Mouse (Mus musculus) hindbrain, postnatal 0 days (tissue): ENCODE results near the gene Tagln. TPM values are rescaled to one million over a fixed set of nuclear protein-coding genes. Genes with fewer than 3 reads are reported as not detected.
A peak's percentile ranks its signal among the peaks of the same experiment; 100 is the strongest.

Source experiments
- ATAC-seq: fragments of 200-750 bp; cut with Nextera tagmentation; 2 replicates; pipeline ENCODE4 v1.8.0; 2017; ENCODE audit warnings: mild to moderate bottlenecking, moderate TSS enrichment, moderate library complexity
- DNase-seq: peaks from one replicate; pipeline ENCODE4 v3.0.0-alpha.2; 2015; ENCODE audit warnings: low spot score
- H3K27ac ChIP-seq: fragments of 300-500 bp; sonication (generic); 2 replicates; pipeline ENCODE4 v1.5.1; 2014; ENCODE audit warnings: mild to moderate bottlenecking
- H3K27me3 ChIP-seq: fragments of 300-500 bp; sonication (generic); 2 replicates; pipeline ENCODE4 v1.6.1; 2014; ENCODE audit warnings: low read length, mixed read lengths; ENCODE audit not compliant: insufficient read depth
- H3K36me3 ChIP-seq: fragments of 300-500 bp; sonication (generic); 2 replicates; pipeline ENCODE4 v1.6.1; 2014; ENCODE audit warnings: low read length, mixed read lengths; ENCODE audit not compliant: insufficient read depth
- H3K4me1 ChIP-seq: fragments of 300-500 bp; sonication (generic); 2 replicates; pipeline ENCODE4 v1.6.1; 2014; ENCODE audit warnings: antibody characterized with exemption, low read length, mixed read lengths; ENCODE audit not compliant: insufficient read depth
- H3K4me2 ChIP-seq: fragments of 300-500 bp; sonication (generic); 2 replicates; pipeline ENCODE4 v1.6.1; 2014; ENCODE audit warnings: low read depth, mild to moderate bottlenecking, low read length, moderate library complexity, mixed read lengths
- H3K4me3 ChIP-seq: fragments of 300-500 bp; sonication (generic); 2 replicates; pipeline ENCODE4 v1.5.1; 2014; ENCODE audit warnings: low read length
- H3K9ac ChIP-seq: fragments of 300-500 bp; sonication (generic); replicated peaks from 2 replicates; pipeline ENCODE4 v1.6.1; 2014; ENCODE audit warnings: mild to moderate bottlenecking, low read length, moderate library complexity, mixed read lengths
- H3K9me3 ChIP-seq: fragments of 300-500 bp; sonication (generic); 2 replicates; pipeline ENCODE4 v1.6.1; 2016; ENCODE audit warnings: low read length, mixed read lengths
- CTCF ChIP-seq: IDR thresholded peaks from 2 replicates; pipeline ENCODE4 v1.5.1; 2016; ENCODE audit warnings: antibody characterized with exemption, control low read depth, low read depth
- WGBS: fragments of 180-500 bp; shearing (Covaris S2); extraction: QIAGEN DNeasy Blood & Tissue Kit; methylation state at CpG from one replicate; pipeline ENCODE4 v1.1.7; 2014; 5-methylcytosine and 5-hydroxymethylcytosine counted together
- polyA plus RNA-seq: library from polyadenylated mRNA; unstranded; fragments of >200 nt; fragmentation: Nextera tagmentation; extraction: Ambion mirVana; gene quantifications from 2 replicates; pipeline ENCODE4 v1.2.1, GENCODE M21; 2015
- total RNA-seq: library from RNA; depleted of rRNA; stranded (reverse); fragments of >200 nt; gene quantifications from 2 replicates; pipeline ENCODE4 v1.2.3, GENCODE M21; 2014

Tagln gene
- total and polyA plus RNA-seq, 2 experiments from 2014 or later, result 4.0 to 4.4 TPM

DNA sequence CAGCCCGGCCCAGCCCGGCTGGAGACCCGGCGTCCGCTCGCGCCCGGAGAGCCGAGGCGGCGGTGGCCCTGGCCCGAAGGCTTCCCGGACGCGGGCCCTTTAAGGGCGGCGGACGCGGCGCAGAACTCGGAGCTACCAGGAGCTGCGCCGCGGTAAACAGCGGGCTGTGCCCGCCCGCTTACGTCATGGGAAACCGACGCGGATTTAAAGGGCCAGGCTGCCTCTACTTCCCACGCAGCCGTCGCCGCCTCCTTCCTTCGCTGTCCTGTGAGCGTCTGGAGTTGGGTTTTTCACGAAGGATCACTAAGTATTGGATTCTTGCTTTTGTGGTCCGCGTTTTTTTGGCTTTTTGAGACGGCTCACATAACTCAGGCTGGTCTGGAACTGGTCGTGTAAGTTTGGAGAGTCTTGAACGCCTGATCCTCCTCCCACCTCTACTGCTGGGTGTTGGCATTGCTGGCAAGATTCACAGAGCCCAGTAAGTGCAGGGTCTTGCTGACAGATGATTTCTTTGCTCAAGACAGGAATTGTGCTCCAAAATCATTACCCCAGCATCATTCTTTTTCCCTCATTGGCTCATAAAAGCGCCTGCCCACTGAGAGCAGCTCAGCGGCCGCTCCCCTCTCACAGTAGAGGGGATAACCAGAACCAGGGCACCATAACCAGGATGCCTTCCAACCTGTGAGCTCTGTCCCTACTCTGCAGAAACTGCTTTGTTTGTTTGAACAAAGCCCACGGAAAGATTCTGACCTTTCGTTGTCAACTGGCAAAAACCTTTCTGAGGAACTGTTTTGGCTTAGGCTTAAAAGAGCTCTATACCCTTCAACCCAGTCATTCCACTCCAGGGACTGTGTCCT, 19.5 kb upstream of the Tagln start, which contains the start of gene Sidt2:
Gene Sidt2, minus strand, starts transcription at position 152 of the 857 bp plus-strand sequence.
- Histone ChIP-seq H3K4me1 (peaks cover 8% of the 10 kb centered on the region; the same call in 1 of the 2 replicates), H3K36me3 (peaks cover 9% of the 10 kb centered on the region; the same call in 1 of the 2 replicates), H3K4me3 (peak within 1 kb of the TSS; percentile 91), H3K4me2 (peak within 1 kb of the TSS; percentile 89), H3K9ac (peak within 1 kb of the TSS; percentile 95), H3K27me3 (no peaks in the 10 kb centered on the region), H3K9me3 (no peaks in the 10 kb centered on the region), H3K27ac (peak within 1 kb of the TSS; percentile 95)
- WGBS, result under 1% methylated on average over 47 of the region's 48 CpGs
- ATAC-seq (peak; percentile 96), DNase-seq (peak; percentile 96)
- TF ChIP-seq CTCF, result peak; percentile 23; the same call in 1 of the 2 replicates

DNA sequence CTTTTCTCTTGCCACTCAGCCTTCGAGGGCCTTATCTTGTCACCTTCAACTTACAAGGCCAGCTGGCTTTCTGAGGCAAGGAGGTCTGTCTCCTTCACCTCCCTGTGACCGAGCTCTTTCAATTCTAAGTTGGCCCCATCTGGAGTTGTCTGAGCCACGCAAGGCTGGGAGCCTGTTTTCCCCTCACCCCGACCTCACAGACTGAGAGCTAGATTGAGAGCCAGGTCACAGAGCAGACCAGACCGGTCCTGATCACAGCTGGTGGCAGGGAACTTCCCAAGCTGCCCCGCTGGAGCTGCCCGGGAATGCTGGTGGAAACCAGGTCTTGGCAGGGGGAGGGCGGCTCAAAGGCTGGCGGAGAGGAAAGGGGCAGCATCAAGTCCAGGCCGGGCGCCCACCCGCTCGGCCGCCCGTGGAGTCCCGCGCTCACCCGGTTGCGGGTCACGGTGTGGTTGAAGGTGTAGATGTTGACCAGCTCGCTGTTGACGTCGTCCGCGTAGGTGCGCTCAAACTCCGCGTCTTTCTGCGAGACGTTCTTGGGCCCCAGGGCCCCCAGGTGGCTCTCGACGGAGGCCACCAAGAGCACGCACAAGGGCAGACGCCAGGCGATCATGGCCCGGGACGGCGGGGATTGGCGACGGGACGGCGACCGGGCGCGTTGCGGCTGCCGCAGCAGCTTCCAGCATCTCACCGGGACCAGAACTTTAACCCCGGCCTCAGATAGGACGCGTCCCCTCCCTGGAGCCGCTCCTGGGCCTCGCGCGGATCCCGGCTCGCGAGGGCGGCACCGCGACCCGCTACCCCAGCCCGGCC, 18.6 kb upstream of the Tagln start:
- no peak for TF ChIP-seq CTCF
- peak; percentile 60 for DNase-seq
- Histone ChIP-seq H3K36me3 (peaks cover 17% of the 10 kb centered on the region; the same call in 1 of the 2 replicates), H3K9ac (peak overlapping the region; percentile 95), H3K4me2 (peak overlapping the region; percentile 89), H3K27me3 (no peaks in the 10 kb centered on the region), H3K4me3 (peak overlapping the region; percentile 91), H3K4me1 (peaks cover 8% of the 10 kb centered on the region; the same call in 1 of the 2 replicates), H3K27ac (peak overlapping the region; percentile 95), H3K9me3 (no peaks in the 10 kb centered on the region)
- under 1% methylated on average over 54 of the region's 63 CpGs for WGBS
- ATAC-seq, result peak; percentile 76

DNA sequence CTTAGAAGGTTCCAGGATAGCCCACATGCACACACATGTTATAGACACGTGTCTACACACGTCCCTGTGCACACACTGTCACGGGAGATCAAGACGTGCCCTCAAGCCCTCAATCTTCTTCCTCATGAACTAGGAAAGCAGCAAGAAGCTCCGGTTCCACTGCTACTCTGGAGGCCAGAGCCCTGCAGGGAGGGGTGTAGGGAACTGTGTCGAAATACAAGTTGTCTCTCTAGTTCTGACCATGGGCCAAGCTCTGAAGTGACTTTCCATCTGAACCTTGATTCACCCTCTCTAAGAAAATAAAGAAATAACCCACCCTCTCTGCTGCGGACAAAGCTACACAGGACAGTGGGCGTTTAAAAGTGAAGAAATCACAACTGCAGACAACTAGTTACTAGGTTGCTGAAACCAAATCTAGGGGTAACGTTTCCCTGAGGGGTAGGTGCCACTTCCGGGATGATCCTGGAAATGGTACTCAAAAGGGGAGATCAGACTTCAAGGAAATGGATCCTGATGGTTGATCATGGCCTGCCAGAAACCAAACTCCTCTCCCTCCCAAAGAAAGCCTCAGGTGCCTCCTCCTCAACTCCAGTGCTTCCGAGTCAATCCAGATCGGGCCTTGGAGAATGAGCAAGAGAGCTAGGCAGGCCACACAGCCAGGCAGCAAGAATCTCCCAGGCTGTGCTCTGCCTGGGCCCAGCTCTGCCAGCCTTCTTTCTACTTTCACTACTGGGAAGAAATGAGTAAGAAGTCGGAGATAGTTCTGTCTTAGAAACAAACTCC, 17.8 kb upstream of the Tagln start:
- Histone ChIP-seq H3K4me2 (peak overlapping the region; percentile 89), H3K27me3 (no peaks in the 10 kb centered on the region), H3K27ac (peak overlapping the region; percentile 95), H3K9me3 (no peaks in the 10 kb centered on the region), H3K4me3 (peak overlapping the region; percentile 91), H3K36me3 (peaks cover 25% of the 10 kb centered on the region; the same call in 1 of the 2 replicates), H3K9ac (peak overlapping the region; percentile 95), H3K4me1 (peaks cover 8% of the 10 kb centered on the region; the same call in 1 of the 2 replicates)
- DNase-seq, result no peak
- no peak for ATAC-seq
- WGBS, result 55% methylated on average over 13 of the region's 13 CpGs
- TF ChIP-seq CTCF, result no peak

DNA sequence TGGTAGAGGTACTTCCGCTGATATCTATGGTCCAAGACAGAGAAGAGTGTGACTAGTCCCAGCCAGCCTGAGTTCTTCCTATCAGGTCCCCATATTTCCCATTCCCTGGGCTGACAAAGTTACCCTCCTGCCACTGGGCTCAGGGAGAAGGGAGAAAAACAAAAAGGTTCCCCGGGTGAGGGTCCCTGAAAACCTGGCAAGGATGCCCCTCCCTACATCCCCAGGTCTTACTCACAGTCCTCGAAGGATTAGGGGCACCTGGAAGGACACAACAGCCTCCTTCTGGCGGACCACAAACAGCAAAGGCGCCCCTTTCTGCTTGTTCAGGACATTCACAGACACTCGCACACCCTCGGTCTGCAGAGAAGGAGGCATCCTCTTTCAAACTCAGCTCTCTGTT, 17.0 kb upstream of the Tagln start:
- no peaks in the 10 kb centered on the region for H3K27me3 ChIP-seq
- ATAC-seq, result no peak
- no peak overlapping the region for H3K27ac ChIP-seq
- no peak for TF ChIP-seq CTCF
- 80% methylated on average over 7 of the region's 7 CpGs for WGBS
- H3K4me2 ChIP-seq, result peak overlapping the region; percentile 89; the same call in 1 of the 2 replicates
- H3K9ac ChIP-seq, result no peak overlapping the region
- peaks cover 33% of the 10 kb centered on the region for H3K36me3 ChIP-seq
- DNase-seq, result no peak
- H3K9me3 ChIP-seq, result no peaks in the 10 kb centered on the region
- H3K4me3 ChIP-seq, result no peak overlapping the region
- H3K4me1 ChIP-seq, result peaks cover 8% of the 10 kb centered on the region; the same call in 1 of the 2 replicates

DNA sequence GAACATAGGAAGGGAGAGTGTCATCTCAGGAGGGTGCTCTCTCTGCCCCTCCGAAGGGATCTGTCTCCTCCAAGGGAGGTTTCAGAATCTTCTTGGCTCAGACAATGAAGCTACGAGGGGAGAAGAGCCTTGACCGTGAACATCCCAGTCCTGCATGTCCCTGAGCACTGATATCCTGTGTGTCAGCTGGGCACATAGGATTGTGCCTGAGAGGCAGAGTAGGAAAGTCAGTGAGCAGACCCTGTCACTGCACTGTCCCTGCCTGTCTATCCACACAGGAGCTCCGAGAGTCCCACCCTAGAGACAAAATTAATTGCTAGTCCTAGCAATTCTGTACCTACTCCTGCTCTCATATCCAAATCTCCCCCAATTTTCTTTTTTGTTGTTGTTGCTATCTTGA, 16.2 kb upstream of the Tagln start:
- Histone ChIP-seq H3K4me1 (peaks cover 8% of the 10 kb centered on the region; the same call in 1 of the 2 replicates), H3K4me2 (no peak overlapping the region), H3K27me3 (no peaks in the 10 kb centered on the region), H3K9ac (no peak overlapping the region), H3K27ac (no peak overlapping the region), H3K4me3 (no peak overlapping the region), H3K36me3 (peaks cover 36% of the 10 kb centered on the region), H3K9me3 (no peaks in the 10 kb centered on the region)
- no peak for TF ChIP-seq CTCF
- 92% methylated on average over 4 of the region's 4 CpGs for WGBS
- DNase-seq, result no peak
- ATAC-seq, result no peak

DNA sequence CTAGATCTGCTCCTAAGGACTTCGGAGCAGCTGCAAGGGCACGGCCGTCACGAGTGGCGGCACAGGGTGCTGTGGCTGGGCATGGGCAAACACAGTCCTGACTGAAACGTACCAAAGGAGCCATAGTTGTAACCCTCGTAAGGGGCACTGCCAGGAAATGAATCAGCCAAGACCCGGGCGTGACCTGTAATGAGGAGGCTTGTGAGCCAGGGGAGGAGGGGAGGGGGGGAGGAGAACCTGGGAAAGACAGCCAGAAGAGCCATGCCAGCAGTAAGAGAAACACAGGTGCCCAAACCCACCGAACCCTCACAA, 11.0 kb upstream of the Tagln start:
- peaks cover 67% of the 10 kb centered on the region for H3K36me3 ChIP-seq
- H3K9ac ChIP-seq, result no peak overlapping the region
- ATAC-seq (no peak), DNase-seq (no peak)
- no peak for TF ChIP-seq CTCF
- H3K4me2 ChIP-seq, result no peak overlapping the region
- no peaks in the 10 kb centered on the region for H3K9me3 ChIP-seq
- WGBS, result 90% methylated on average over 10 of the region's 10 CpGs
- no peak overlapping the region for H3K27ac ChIP-seq
- no peak overlapping the region for H3K4me3 ChIP-seq
- no peaks in the 10 kb centered on the region for H3K4me1 ChIP-seq
- no peaks in the 10 kb centered on the region for H3K27me3 ChIP-seq
